7 mouse cellular contexts compared by ENCODE assay signal in the genomic region with DNA sequence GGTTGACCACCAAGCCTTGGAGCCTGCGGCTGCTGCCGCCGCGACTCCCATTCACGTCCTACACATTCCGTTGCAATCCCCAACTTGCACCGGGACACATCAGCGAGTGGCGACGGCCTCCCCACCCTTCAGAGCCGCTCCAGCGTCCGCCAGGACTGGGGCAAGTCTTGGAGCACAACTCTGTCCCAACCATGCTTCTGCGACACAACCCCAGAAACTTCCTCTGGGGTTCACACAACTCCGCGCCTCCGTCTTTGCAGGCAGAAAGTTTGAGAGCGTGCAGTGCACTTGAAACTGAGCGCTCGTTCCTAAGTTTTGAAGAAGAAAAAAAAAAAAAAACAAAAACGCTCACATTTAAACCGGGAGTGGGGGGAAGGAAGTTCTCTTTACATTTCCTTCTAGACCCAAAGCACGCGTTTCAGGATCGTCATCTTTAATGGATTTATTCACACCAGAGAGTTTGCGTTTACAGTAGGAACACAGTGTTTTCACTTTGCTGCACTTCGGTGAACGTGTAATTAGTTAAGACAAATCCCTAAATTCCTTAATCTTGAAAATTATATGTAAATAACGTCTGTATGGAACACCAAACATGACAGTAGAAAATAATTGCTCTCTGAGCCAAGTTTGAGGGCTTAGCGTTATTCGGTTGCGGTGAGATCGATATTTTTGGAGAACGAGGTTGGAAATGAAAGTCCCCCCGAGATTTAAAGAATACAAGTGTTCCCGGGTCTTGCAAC. TPM values are rescaled to one million over a fixed set of nuclear protein-coding genes. Genes with fewer than 3 reads are reported as not detected.
A peak's percentile ranks its signal among the peaks of the same experiment; 100 is the strongest.
DNase-seq lines count a peak whose midpoint lies in the region; ATAC-seq and TF ChIP-seq lines count a peak whose summit lies in the region.

No protein-coding gene starts in this region.

- ATAC-seq in embryonic facial prominence, embryonic 11.5 days (replicated peaks; ENCODE audit: insufficient number of reproducible peaks, low FRiP score, low TSS enrichment, low read depth), result no peak
- ATAC-seq in heart, postnatal 0 days (ENCODE audit: insufficient read depth, low read depth), result peak; percentile 5; the same call in 1 of the 2 replicates
- no peak for ATAC-seq in limb, embryonic 11.5 days (ENCODE audit: insufficient number of reproducible peaks, low FRiP score, low TSS enrichment, low read depth)
- peak; percentile 15 for ATAC-seq in midbrain, embryonic 13.5 days

- peaks cover 0 to 13% of the 10 kb centered on the region in 2 experiments; a peak in 3 of 4 replicates for H3K36me3 ChIP-seq in MEL (ENCODE audit: control insufficient read depth in 1 of 2, insufficient read depth in 2 of 2, low read length in 2 of 2)
- no peaks in the 10 kb centered on the region for H3K36me3 ChIP-seq in embryonic facial prominence, embryonic 11.5 days (replicated peaks; ENCODE audit: control insufficient read depth, insufficient read depth, low read depth, low read length)
- H3K36me3 ChIP-seq in heart, postnatal 0 days (replicated peaks; ENCODE audit: control insufficient read depth, insufficient read depth, low read length), result no peaks in the 10 kb centered on the region
- H3K36me3 ChIP-seq in limb, embryonic 11.5 days (ENCODE audit: control insufficient read depth, insufficient read depth, low read length), result no peaks in the 10 kb centered on the region
- no peaks in the 10 kb centered on the region for H3K36me3 ChIP-seq in midbrain, embryonic 13.5 days

- no peak for TF ChIP-seq RAD21 in MEL (IDR thresholded peaks at IDR 0.05; ENCODE audit: low read depth, low read length)

- peak overlapping the region; percentile 68 for H3K27ac ChIP-seq in MEL (ENCODE audit: control insufficient read depth, low read depth, low read length)
- H3K27ac ChIP-seq in embryonic facial prominence, embryonic 11.5 days (replicated peaks; ENCODE audit: low read depth, low read length), result no peak overlapping the region
- H3K27ac ChIP-seq in heart, postnatal 0 days (ENCODE audit: low read depth), result peak overlapping the region; percentile 90
- H3K27ac ChIP-seq in limb, embryonic 11.5 days (replicated peaks; ENCODE audit: low read depth, low read length), result no peak overlapping the region
- H3K27ac ChIP-seq in midbrain, embryonic 13.5 days, result peak overlapping the region; percentile 97; the same call in 1 of the 2 replicates

- WGBS in embryonic facial prominence, embryonic 11.5 days, result under 1% methylated on average over 36 of the region's 36 CpGs
- under 1% methylated on average over 36 of the region's 36 CpGs for WGBS in heart, postnatal 0 days
- under 1% methylated on average over 36 of the region's 36 CpGs for WGBS in limb, embryonic 11.5 days
- WGBS in midbrain, embryonic 13.5 days, result under 1% methylated on average over 36 of the region's 36 CpGs

- peak overlapping the region; percentile 81 for H3K4me2 ChIP-seq in embryonic facial prominence, embryonic 11.5 days (ENCODE audit: low read depth, low read length)
- peak overlapping the region; percentile 83 for H3K4me2 ChIP-seq in heart, postnatal 0 days (ENCODE audit: low read depth, low read length)
- peak overlapping the region; percentile 92 for H3K4me2 ChIP-seq in limb, embryonic 11.5 days (ENCODE audit: low read depth, severe bottlenecking)
- peak overlapping the region; percentile 87 for H3K4me2 ChIP-seq in midbrain, embryonic 13.5 days (replicated peaks)

- DNase-seq in CD4-positive, CD25-positive, alpha-beta regulatory T cell, adult 2 months (ENCODE audit: low read depth, low spot score), result peak; percentile 58
- peak; percentile 88 for DNase-seq in MEL (ENCODE audit: low read depth, low spot score)
- DNase-seq in embryonic facial prominence, embryonic 11.5 days (ENCODE audit: low spot score), result peak; percentile 57
- peak; percentile 32 for DNase-seq in heart, postnatal 0 days (ENCODE audit: low spot score)
- peak; percentile 76 for DNase-seq in limb, embryonic 11.5 days (ENCODE audit: low spot score)
- DNase-seq in spleen, postnatal 4 days (ENCODE audit: low spot score in 2 of 2), result peak; percentile 39 to 79

- TF ChIP-seq CTCF in MEL (IDR thresholded peaks at IDR 0.05 in 2 of 3, conservative IDR thresholded peaks at IDR 0.05 in 1 of 3; ENCODE audit: control insufficient read depth in 1 of 3, insufficient read depth in 1 of 3, low read depth in 2 of 3, low read length in 3 of 3, poor library complexity in 1 of 3, severe bottlenecking in 1 of 3), result no peak
- no peak for TF ChIP-seq CTCF in heart, postnatal 0 days (IDR thresholded peaks at IDR 0.05; ENCODE audit: low read depth)

- H3K9me3 ChIP-seq in MEL (replicated peaks; ENCODE audit: insufficient read depth, low read length), result no peaks in the 10 kb centered on the region
- H3K9me3 ChIP-seq in embryonic facial prominence, embryonic 11.5 days (replicated peaks; ENCODE audit: control insufficient read depth, low read length), result no peaks in the 10 kb centered on the region
- H3K9me3 ChIP-seq in heart, postnatal 0 days (replicated peaks; ENCODE audit: control insufficient read depth, low read length), result no peaks in the 10 kb centered on the region
- H3K9me3 ChIP-seq in limb, embryonic 11.5 days (ENCODE audit: control insufficient read depth, low read length), result no peaks in the 10 kb centered on the region
- H3K9me3 ChIP-seq in midbrain, embryonic 13.5 days, result no peaks in the 10 kb centered on the region

- peaks cover 44% of the 10 kb centered on the region for H3K79me2 ChIP-seq in MEL (ENCODE audit: control insufficient read depth, insufficient read depth, low read length, poor library complexity)

- peaks cover 5 to 8% of the 10 kb centered on the region in 2 experiments for H3K27me3 ChIP-seq in MEL (ENCODE audit: control insufficient read depth in 1 of 2, insufficient read depth in 2 of 2, low read length in 2 of 2)
- H3K27me3 ChIP-seq in embryonic facial prominence, embryonic 11.5 days (ENCODE audit: control insufficient read depth, insufficient read depth, low read length), result peaks cover 10% of the 10 kb centered on the region
- peaks cover 11% of the 10 kb centered on the region; the same call in 1 of the 2 replicates for H3K27me3 ChIP-seq in heart, postnatal 0 days (ENCODE audit: control insufficient read depth, insufficient read depth, low read length)
- peaks cover 19% of the 10 kb centered on the region; the same call in 1 of the 2 replicates for H3K27me3 ChIP-seq in limb, embryonic 11.5 days (ENCODE audit: control insufficient read depth, insufficient read depth, low read length)
- peaks cover 38% of the 10 kb centered on the region for H3K27me3 ChIP-seq in midbrain, embryonic 13.5 days

- peak overlapping the region; percentile 99 for H3K9ac ChIP-seq in MEL (ENCODE audit: control insufficient read depth, low read depth, low read length, poor library complexity, severe bottlenecking)
- peak overlapping the region; percentile 93 for H3K9ac ChIP-seq in embryonic facial prominence, embryonic 11.5 days (replicated peaks; ENCODE audit: low read length)
- H3K9ac ChIP-seq in heart, postnatal 0 days (replicated peaks; ENCODE audit: low read depth, low read length), result peak overlapping the region; percentile 79
- H3K9ac ChIP-seq in limb, embryonic 11.5 days (ENCODE audit: low read length), result peak overlapping the region; percentile 89
- peak overlapping the region; percentile 94 for H3K9ac ChIP-seq in midbrain, embryonic 13.5 days (replicated peaks)

- peak; percentile 3 to 51; a peak in 3 of 4 replicates for TF ChIP-seq POLR2A in MEL (IDR thresholded peaks at IDR 0.05; ENCODE audit: control insufficient read depth in 1 of 2, insufficient read depth in 1 of 2, low read depth in 1 of 2, low read length in 2 of 2, poor library complexity in 1 of 2)

- H3K4me3 ChIP-seq in MEL (ENCODE audit: control insufficient read depth in 1 of 2, insufficient read depth in 1 of 2, low read depth in 2 of 2, low read length in 2 of 2), result peak overlapping the region; percentile 71 to 99
- peak overlapping the region; percentile 82 for H3K4me3 ChIP-seq in embryonic facial prominence, embryonic 11.5 days (ENCODE audit: low read depth, low read length)
- peak overlapping the region; percentile 89 for H3K4me3 ChIP-seq in heart, postnatal 0 days (ENCODE audit: low read depth, low read length)
- peak overlapping the region; percentile 71 for H3K4me3 ChIP-seq in limb, embryonic 11.5 days (ENCODE audit: low read depth, low read length)
- peak overlapping the region; percentile 98 for H3K4me3 ChIP-seq in midbrain, embryonic 13.5 days (replicated peaks)

- H3K4me1 ChIP-seq in MEL (ENCODE audit: control insufficient read depth in 1 of 2, insufficient read depth in 2 of 2, low read length in 2 of 2), result peaks cover 6 to 10% of the 10 kb centered on the region in 2 experiments; a peak in 3 of 4 replicates
- H3K4me1 ChIP-seq in embryonic facial prominence, embryonic 11.5 days (ENCODE audit: control insufficient read depth, insufficient read depth, low read length), result no peaks in the 10 kb centered on the region
- peaks cover 17% of the 10 kb centered on the region for H3K4me1 ChIP-seq in heart, postnatal 0 days (ENCODE audit: control insufficient read depth, insufficient read depth)
- peaks cover 28% of the 10 kb centered on the region for H3K4me1 ChIP-seq in limb, embryonic 11.5 days (ENCODE audit: control insufficient read depth, insufficient read depth, low read length)
- H3K4me1 ChIP-seq in midbrain, embryonic 13.5 days (replicated peaks), result peaks cover 41% of the 10 kb centered on the region

- no peak for TF ChIP-seq EP300 in MEL (IDR thresholded peaks at IDR 0.05; ENCODE audit: low read depth in 1 of 2, low read length in 2 of 2)
- no peak for TF ChIP-seq EP300 in heart, postnatal 0 days (IDR thresholded peaks at IDR 0.05; ENCODE audit: low read depth)

TF ChIP-seq in MEL, 35 proteins besides CTCF, POLR2A, EP300 and RAD21 (continues in another document):
- peak; percentile 80 for TF ChIP-seq MAX (IDR thresholded peaks at IDR 0.05; ENCODE audit: low read length)
- TF ChIP-seq GATA1 (IDR thresholded peaks at IDR 0.05; ENCODE audit: low read depth, low read length), result no peak
- peak; percentile 70; the same call in 1 of the 2 replicates for TF ChIP-seq SIN3A (IDR thresholded peaks at IDR 0.05; ENCODE audit: low read length)
- peak; percentile 87 for TF ChIP-seq MXI1 (IDR thresholded peaks at IDR 0.05; ENCODE audit: low read depth, low read length)
- no peak for TF ChIP-seq ELF1 (IDR thresholded peaks at IDR 0.05; ENCODE audit: low read depth, low read length)
- 0 out of 2 replicates have a peak, but pooled peaks have one; percentile 33 for TF ChIP-seq NELFE (IDR thresholded peaks at IDR 0.05; ENCODE audit: low read depth, low read length)

RNA-seq across cellular contexts. Expression of a gene that starts 0.9 kb away (rescaled TPM):
- 70.4 and 71.1 TPM in 2 replicates for total RNA-seq in MEL (2012; rRNA removed)
- polyA plus RNA-seq in MEL (2012; ENCODE audit: insufficient read depth in 1 of 2, insufficient read length in 2 of 2, low read depth in 1 of 2, low replicate concordance in 2 of 2, missing spikeins in 1 of 2), result 100 to 1,000 TPM in 1 of 2 experiments, not detected in 1; 104 TPM
- 64.9 and 71.2 TPM in 2 replicates for polyA plus RNA-seq in embryonic facial prominence, embryonic 11.5 days (2014; fragmentation: Nextera tagmentation; extraction: Ambion mirVana)
- total RNA-seq in heart, postnatal 0 days (2014; rRNA removed; ENCODE audit: low replicate concordance), result 89.5 and 118 TPM in 2 replicates
- 48.0 and 50.7 TPM in 2 replicates for polyA plus RNA-seq in heart, postnatal 0 days (2015; fragmentation: Nextera tagmentation; extraction: Ambion mirVana)
- 65.6 and 73.6 TPM in 2 replicates for polyA plus RNA-seq in limb, embryonic 11.5 days (2014; fragmentation: Nextera tagmentation; extraction: Ambion mirVana)
- polyA plus RNA-seq in midbrain, embryonic 13.5 days (2015; fragmentation: Nextera tagmentation; extraction: Ambion mirVana), result 126 TPM in 2 replicates

Comparison
In these comparisons a context has a peak if more than half of its experiments do, and no peak if none do; other contexts are left out.
1. DNase-seq: peak in every context shown above with its lines; median percentile 88 in MEL; 76 in limb, embryonic 11.5 days; 59 in spleen, postnatal 4 days; 58 in CD4-positive, CD25-positive, alpha-beta regulatory T cell, adult 2 months; 57 in embryonic facial prominence, embryonic 11.5 days; 32 in heart, postnatal 0 days.
2. H3K27ac ChIP-seq: peak in MEL (single experiment), heart, postnatal 0 days (single experiment) and midbrain, embryonic 13.5 days (single experiment); none in embryonic facial prominence, embryonic 11.5 days (single experiment) and limb, embryonic 11.5 days (single experiment).
3. ATAC-seq: peak in heart, postnatal 0 days (single experiment) and midbrain, embryonic 13.5 days (single experiment); none in embryonic facial prominence, embryonic 11.5 days (single experiment) and limb, embryonic 11.5 days (single experiment).
4. Peak in every context shown above with its lines, with median percentiles within 50 percentile points of each other: H3K4me3 ChIP-seq, H3K9ac ChIP-seq and H3K4me2 ChIP-seq.